Mouse (Mus musculus) megakaryocyte, embryonic 14.5 days (primary cell): ENCODE results near the gene Aen.

ENCODE experiments used
- FLI1 ChIP-seq: IDR thresholded peaks from 2 replicates; pipeline ENCODE4 v1.6.1; 2012; ENCODE audit warnings: low read length, inconsistent platforms, mixed read lengths
- GATA1 ChIP-seq: IDR thresholded peaks from 3 replicates; pipeline ENCODE4 v1.6.1; 2012; ENCODE audit warnings: mixed read lengths, low read length, inconsistent platforms, borderline replicate concordance

GRCm38 (mm10) chr7:78911209-78911608 is 15.6 kb downstream of the Aen start:
- TF ChIP-seq GATA1 (no peak), FLI1 (no peak)
